Mouse (Mus musculus): ENCODE results near the gene Rims3. TPM values are rescaled to one million over a fixed set of nuclear protein-coding genes. Genes with fewer than 3 reads are reported as not detected.

Gene Rims3
- polyA plus RNA-seq, 3 experiments from 2014 or later: 0.58 to 1.1 (median 1.0) TPM

Other genes starting within 250 kb of the Rims3 start
- under 1 TPM in 1 of 3 experiments, not detected in 2; 0.46 TPM for gene Cited4, start 188.2 kb upstream of the Rims3 start, polyA plus RNA-seq (2017; shearing (Covaris generic))
- not detected for gene Kcnq4, start 106.2 kb upstream of the Rims3 start, polyA plus RNA-seq (2017; shearing (Covaris generic))
- 10 to 100 TPM; 56.4 to 70.1 (median 67.4) TPM for gene Nfyc, start 23.2 kb upstream of the Rims3 start, polyA plus RNA-seq (2017; shearing (Covaris generic))
- gene Exo5, start 70.2 kb downstream of the Rims3 start, polyA plus RNA-seq (2017; shearing (Covaris generic)): 10 to 100 TPM; 28.4 to 30.8 (median 30.0) TPM
- 1 to 10 TPM; 1.2 to 2.4 (median 1.8) TPM for gene Zfp69, start 96.9 kb downstream of the Rims3 start, polyA plus RNA-seq (2017; shearing (Covaris generic))
- 10 to 100 TPM; 39.3 to 42.2 (median 40.5) TPM for gene Smap2, start 162.4 kb downstream of the Rims3 start, polyA plus RNA-seq (2017; shearing (Covaris generic))
- gene Col9a2, start 184.6 kb downstream of the Rims3 start, polyA plus RNA-seq (2017; shearing (Covaris generic)): not detected
- gene Zmpste24, start 243.4 kb downstream of the Rims3 start, polyA plus RNA-seq (2017; shearing (Covaris generic)): 10 to 100 TPM; 38.9 to 60.1 (median 50.9) TPM